Mouse (Mus musculus) limb, embryonic 15.5 days (tissue): Measurements from ENCODE around the gene Fam214b. TPM values are rescaled to one million over a fixed set of nuclear protein-coding genes. Genes with fewer than 3 reads are reported as not detected.

Experiments
- ATAC-seq: fragments of 200-750 bp; cut with Nextera tagmentation; 2 replicates; pipeline ENCODE4 v1.8.0; 2017; ENCODE audit warnings: low read depth, moderate TSS enrichment; ENCODE audit not compliant: insufficient number of reproducible peaks, low FRiP score, low TSS enrichment
- H3K27ac ChIP-seq: fragments of 300-500 bp; sonication (generic); 2 replicates; pipeline ENCODE4 v1.5.1; 2015; ENCODE audit warnings: moderate library complexity, mild to moderate bottlenecking, inconsistent platforms
- H3K27me3 ChIP-seq: fragments of 300-500 bp; sonication (generic); 2 replicates; pipeline ENCODE4 v1.6.1; 2015; ENCODE audit warnings: inconsistent platforms
- H3K36me3 ChIP-seq: fragments of 300-500 bp; sonication (generic); 2 replicates; pipeline ENCODE4 v1.6.1; 2015; ENCODE audit warnings: inconsistent platforms
- H3K4me1 ChIP-seq: fragments of 300-500 bp; sonication (generic); 2 replicates; pipeline ENCODE4 v1.6.1; 2015; ENCODE audit warnings: inconsistent platforms
- H3K4me2 ChIP-seq: fragments of 300-500 bp; sonication (generic); 2 replicates; pipeline ENCODE4 v1.6.1; 2015; ENCODE audit warnings: mild to moderate bottlenecking, inconsistent platforms
- H3K4me3 ChIP-seq: fragments of 300-500 bp; sonication (generic); 2 replicates; pipeline ENCODE4 v1.5.1; 2015; ENCODE audit warnings: mild to moderate bottlenecking, inconsistent platforms
- H3K9ac ChIP-seq: fragments of 300-500 bp; sonication (generic); 2 replicates; pipeline ENCODE4 v1.6.1; 2015; ENCODE audit warnings: inconsistent platforms
- H3K9me3 ChIP-seq: fragments of 300-500 bp; sonication (generic); 2 replicates; pipeline ENCODE4 v1.6.1; 2016; ENCODE audit warnings: inconsistent platforms
- WGBS: fragments of 180-500 bp; shearing (Covaris S2); methylation state at CpG from one replicate; pipeline ENCODE4 v1.1.7; 2015; 5-methylcytosine and 5-hydroxymethylcytosine counted together
- polyA plus RNA-seq: library from polyadenylated mRNA; unstranded; fragments of >200 nt; fragmentation: Nextera tagmentation; extraction: Ambion mirVana; gene quantifications from 2 replicates; pipeline ENCODE4 v1.2.1, GENCODE M21; 2015

Gene Fam214b
- 14.4 and 14.9 TPM in 2 replicates for polyA plus RNA-seq

GRCm38 (mm10) chr4:43045659-43046302, at the start of gene Fam214b:
TSS of gene Fam214b (minus strand) at chr4:43046220.
- no peaks in the 10 kb centered on the region for H3K36me3 ChIP-seq
- no peaks in the 10 kb centered on the region for H3K9me3 ChIP-seq
- peak within 1 kb of the TSS; percentile 73 for H3K4me2 ChIP-seq
- H3K4me1 ChIP-seq: peaks cover 19% of the 10 kb centered on the region
- WGBS: under 1% methylated on average over 33 of the region's 33 CpGs
- peak within 1 kb of the TSS; percentile 39; the same call in 1 of the 2 replicates for H3K9ac ChIP-seq
- peak within 1 kb of the TSS; percentile 60 for H3K4me3 ChIP-seq
- no peaks in the 10 kb centered on the region for H3K27me3 ChIP-seq
- peak; percentile 97 for ATAC-seq
- H3K27ac ChIP-seq: peak within 1 kb of the TSS; percentile 74

- ATAC-seq: no peak
Observed at GRCm38 (mm10) chr4:43091183-43091582, 45.2 kb upstream of the Fam214b start.

GRCm38 (mm10) chr4:43089950-43090349, 43.9 kb upstream of the Fam214b start:
- Histone ChIP-seq H3K9me3 (no peaks in the 10 kb centered on the region), H3K9ac (no peak overlapping the region), H3K36me3 (no peaks in the 10 kb centered on the region), H3K27me3 (no peaks in the 10 kb centered on the region), H3K27ac (no peak overlapping the region), H3K4me3 (no peak overlapping the region), H3K4me1 (no peaks in the 10 kb centered on the region), H3K4me2 (no peak overlapping the region)
- WGBS: 89% methylated on average over 2 of the region's 2 CpGs
- no peak for ATAC-seq

More at GRCm38 (mm10) chr4:43091183-43091582, 45.2 kb upstream of the Fam214b start:
- Histone ChIP-seq H3K36me3 (no peaks in the 10 kb centered on the region), H3K27ac (no peak overlapping the region), H3K27me3 (no peaks in the 10 kb centered on the region), H3K9ac (no peak overlapping the region), H3K4me1 (no peaks in the 10 kb centered on the region), H3K4me2 (no peak overlapping the region), H3K9me3 (no peaks in the 10 kb centered on the region), H3K4me3 (no peak overlapping the region)
- 63% methylated on average over 4 of the region's 4 CpGs for WGBS

GRCm38 (mm10) chr4:43082458-43082857, 36.4 kb upstream of the Fam214b start:
- H3K9ac ChIP-seq: no peak overlapping the region
- 71% methylated on average over 2 of the region's 2 CpGs for WGBS
- no peaks in the 10 kb centered on the region for H3K9me3 ChIP-seq
- H3K27me3 ChIP-seq: no peaks in the 10 kb centered on the region
- H3K4me3 ChIP-seq: no peak overlapping the region
- 0 out of 2 replicates have a peak, but pooled peaks cover 3% of the 10 kb centered on the region for H3K4me1 ChIP-seq
- no peak overlapping the region for H3K27ac ChIP-seq
- no peak overlapping the region for H3K4me2 ChIP-seq
- ATAC-seq: no peak
- no peaks in the 10 kb centered on the region for H3K36me3 ChIP-seq

- WGBS: 48% methylated on average over 7 of the region's 7 CpGs
- no peaks in the 10 kb centered on the region for H3K9me3 ChIP-seq
- H3K27me3 ChIP-seq: no peaks in the 10 kb centered on the region
Observed at GRCm38 (mm10) chr4:43078071-43078718, 32.2 kb upstream of the Fam214b start.

GRCm38 (mm10) chr4:43074923-43075322, 28.9 kb upstream of the Fam214b start:
- Histone ChIP-seq H3K9ac (no peak overlapping the region), H3K4me1 (0 out of 2 replicates have a peak, but pooled peaks cover 3% of the 10 kb centered on the region), H3K4me2 (no peak overlapping the region), H3K27me3 (no peaks in the 10 kb centered on the region), H3K4me3 (no peak overlapping the region), H3K36me3 (no peaks in the 10 kb centered on the region), H3K9me3 (no peaks in the 10 kb centered on the region), H3K27ac (no peak overlapping the region)
- ATAC-seq: no peak

More at GRCm38 (mm10) chr4:43078071-43078718, 32.2 kb upstream of the Fam214b start:
- H3K4me2 ChIP-seq: no peak overlapping the region
- no peak for ATAC-seq
- H3K4me3 ChIP-seq: no peak overlapping the region
- H3K9ac ChIP-seq: no peak overlapping the region
- 0 out of 2 replicates have a peak, but pooled peaks cover 3% of the 10 kb centered on the region for H3K4me1 ChIP-seq
- no peak overlapping the region for H3K27ac ChIP-seq
- no peaks in the 10 kb centered on the region for H3K36me3 ChIP-seq

GRCm38 (mm10) chr4:43065471-43065870, 19.5 kb upstream of the Fam214b start:
- Histone ChIP-seq H3K4me3 (no peak overlapping the region), H3K4me1 (no peaks in the 10 kb centered on the region), H3K9me3 (no peaks in the 10 kb centered on the region), H3K9ac (no peak overlapping the region), H3K27me3 (peaks cover 6% of the 10 kb centered on the region; the same call in 1 of the 2 replicates), H3K4me2 (no peak overlapping the region), H3K36me3 (no peaks in the 10 kb centered on the region), H3K27ac (no peak overlapping the region)
- ATAC-seq: no peak
- 90% methylated on average over 4 of the region's 4 CpGs for WGBS

GRCm38 (mm10) chr4:43060286-43060685, 14.3 kb upstream of the Fam214b start:
- no peak overlapping the region for H3K4me3 ChIP-seq
- no peak overlapping the region for H3K27ac ChIP-seq
- H3K4me2 ChIP-seq: no peak overlapping the region
- no peak overlapping the region for H3K9ac ChIP-seq
- H3K27me3 ChIP-seq: peaks cover 27% of the 10 kb centered on the region
- no peaks in the 10 kb centered on the region for H3K9me3 ChIP-seq
- no peaks in the 10 kb centered on the region for H3K36me3 ChIP-seq
- 39% methylated on average over 3 of the region's 3 CpGs for WGBS
- H3K4me1 ChIP-seq: peaks cover 13% of the 10 kb centered on the region
- no peak for ATAC-seq

- peaks cover 27% of the 10 kb centered on the region for H3K27me3 ChIP-seq
- no peak overlapping the region for H3K27ac ChIP-seq
- peaks cover 13% of the 10 kb centered on the region for H3K4me1 ChIP-seq
- ATAC-seq: no peak
- peak overlapping the region; percentile 99 for H3K4me2 ChIP-seq
- H3K9ac ChIP-seq: no peak overlapping the region
- no peaks in the 10 kb centered on the region for H3K36me3 ChIP-seq
- WGBS: 46% methylated on average over 3 of the region's 3 CpGs
- H3K4me3 ChIP-seq: peak overlapping the region; percentile 63
- no peaks in the 10 kb centered on the region for H3K9me3 ChIP-seq
Observed at GRCm38 (mm10) chr4:43059697-43060096, 13.7 kb upstream of the Fam214b start.

- peaks cover 13% of the 10 kb centered on the region for H3K4me1 ChIP-seq
- H3K36me3 ChIP-seq: no peaks in the 10 kb centered on the region
- peak; percentile 81 for ATAC-seq
- H3K27me3 ChIP-seq: peaks cover 27% of the 10 kb centered on the region
- H3K9me3 ChIP-seq: no peaks in the 10 kb centered on the region
- no peak within 1 kb of the TSS for H3K27ac ChIP-seq
- peak within 1 kb of the TSS; percentile 99 for H3K4me2 ChIP-seq
- H3K9ac ChIP-seq: peak within 1 kb of the TSS; percentile 44
- peak within 1 kb of the TSS; percentile 63 for H3K4me3 ChIP-seq
- WGBS: under 1% methylated on average over 84 of the region's 90 CpGs
Observed at GRCm38 (mm10) chr4:43058753-43059654, 13.0 kb upstream of the Fam214b start, which contains the start of gene Unc13b. TSS of gene Unc13b (plus strand) at chr4:43058953.

- peak overlapping the region; percentile 99 for H3K4me2 ChIP-seq
- H3K9ac ChIP-seq: no peak overlapping the region
- H3K4me1 ChIP-seq: peaks cover 13% of the 10 kb centered on the region
- H3K27ac ChIP-seq: no peak overlapping the region
- WGBS: 17% methylated on average over 8 of the region's 8 CpGs
- no peaks in the 10 kb centered on the region for H3K36me3 ChIP-seq
- H3K27me3 ChIP-seq: peaks cover 27% of the 10 kb centered on the region
- H3K9me3 ChIP-seq: no peaks in the 10 kb centered on the region
- ATAC-seq: no peak
- H3K4me3 ChIP-seq: peak overlapping the region; percentile 63
Observed at GRCm38 (mm10) chr4:43058392-43058752, 12.4 kb upstream of the Fam214b start.
